Mouse (Mus musculus) CH12.LX (cell line): Measurements from ENCODE around the gene Rassf2. TPM values are rescaled to one million over a fixed set of nuclear protein-coding genes. Genes with fewer than 3 reads are reported as not detected.

Source experiments
- DNase-seq: peaks from one replicate; pipeline ENCODE4 v3.0.0-alpha.2; 2013; ENCODE audit errors: extremely low read depth
- H3K27ac ChIP-seq: 2 replicates; pipeline ENCODE4 v1.5.1; 2012; ENCODE audit warnings: low read depth, mild to moderate bottlenecking, control low read depth, moderate library complexity; ENCODE audit not compliant: insufficient read depth
- H3K27me3 ChIP-seq: replicated peaks from 2 replicates; pipeline ENCODE3; 2012; ENCODE audit warnings: inconsistent platforms
- H3K36me3 ChIP-seq, 2 experiments: replicated peaks in 1 of 2; 2 replicates each; pipeline versions ENCODE3 to v1.6.1; 2012; ENCODE audit warnings: inconsistent platforms in 1 of 2, low read length in 1 of 2, mild to moderate bottlenecking in 1 of 2, mixed read lengths in 1 of 2, moderate library complexity in 1 of 2; ENCODE audit not compliant: control insufficient read depth in 1 of 2, insufficient read depth in 1 of 2
- H3K4me1 ChIP-seq, 2 experiments: 2 replicates each; pipeline ENCODE4 v1.6.1; 2012; ENCODE audit warnings: inconsistent platforms in 1 of 2, moderate library complexity in 1 of 2; ENCODE audit not compliant: insufficient read depth in 2 of 2, control insufficient read depth in 1 of 2
- H3K4me2 ChIP-seq: 2 replicates; pipeline ENCODE4 v1.6.1; 2012; ENCODE audit warnings: low read depth, mild to moderate bottlenecking, control low read depth; ENCODE audit not compliant: poor library complexity, insufficient read depth, severe bottlenecking
- H3K4me3 ChIP-seq, 3 experiments: fragments of 150-350 bp in 1 of 3; sonication (generic) in 1 of 3; replicated peaks in 1 of 3; 2 replicates each; pipeline versions ENCODE3 to v1.5.1; 2011 to 2012; ENCODE audit warnings: low read depth in 2 of 3, low read length in 2 of 3, mild to moderate bottlenecking in 2 of 3, moderate library complexity in 2 of 3, control low read depth in 1 of 3, improper control_type of control experiment in 1 of 3, inconsistent platforms in 1 of 3, mixed read lengths in 1 of 3; ENCODE audit not compliant: poor library complexity in 1 of 3
- H3K79me2 ChIP-seq: replicated peaks from 2 replicates; pipeline ENCODE4 v1.6.1; 2012; ENCODE audit warnings: mild to moderate bottlenecking, moderate library complexity; ENCODE audit not compliant: control insufficient read depth, poor library complexity, insufficient read depth, severe bottlenecking; ENCODE audit errors: extremely low read depth
- H3K9ac ChIP-seq: 2 replicates; pipeline ENCODE4 v1.6.1; 2012; ENCODE audit warnings: low read depth, mild to moderate bottlenecking, control low read depth, moderate library complexity; ENCODE audit not compliant: insufficient read depth
- H3K9me3 ChIP-seq: replicated peaks from 2 replicates; pipeline ENCODE3; 2012; ENCODE audit warnings: low read length, inconsistent platforms, mixed read lengths
- BHLHE40 ChIP-seq: IDR thresholded peaks from 2 replicates; pipeline ENCODE4 v1.6.1; 2011; ENCODE audit warnings: mild to moderate bottlenecking, low read depth, low read length, improper control_type of control experiment
- CHD2 ChIP-seq: IDR thresholded peaks from 2 replicates; pipeline ENCODE4 v1.6.1; 2011; ENCODE audit warnings: low read length, improper control_type of control experiment
- CTCF ChIP-seq, 2 experiments: IDR thresholded peaks in 1 of 2; conservative IDR thresholded peaks in 1 of 2; 2 replicates each; pipeline ENCODE4 v1.5.1; 2011 to 2012; ENCODE audit warnings: low read depth in 2 of 2, low read length in 2 of 2, improper control_type of control experiment in 1 of 2, inconsistent platforms in 1 of 2, mild to moderate bottlenecking in 1 of 2, moderate library complexity in 1 of 2
- E2F4 ChIP-seq: IDR thresholded peaks from 2 replicates; pipeline ENCODE4 v1.6.1; 2011; ENCODE audit warnings: low read depth, low read length, improper control_type of control experiment; ENCODE audit not compliant: insufficient replicate concordance
- ELF1 ChIP-seq: IDR thresholded peaks from 2 replicates; pipeline ENCODE4 v1.6.1; 2014; ENCODE audit warnings: low read depth, mild to moderate bottlenecking, inconsistent platforms, low read length, improper control_type of control experiment
- HCFC1 ChIP-seq: IDR thresholded peaks from 2 replicates; pipeline ENCODE4 v1.6.1; 2012; ENCODE audit warnings: low read depth, mild to moderate bottlenecking, inconsistent platforms, low read length, improper control_type of control experiment
- IRF4 ChIP-seq: IDR thresholded peaks from 2 replicates; pipeline ENCODE4 v1.6.1; 2014; ENCODE audit warnings: low read depth, mild to moderate bottlenecking, inconsistent platforms, low read length, improper control_type of control experiment
- JUND ChIP-seq: conservative IDR thresholded peaks from 2 replicates; pipeline ENCODE4 v1.6.1; 2011; ENCODE audit warnings: low read depth, low read length, improper control_type of control experiment
- MYC ChIP-seq: IDR thresholded peaks from 2 replicates; pipeline ENCODE4 v1.6.1; 2011; ENCODE audit warnings: low read depth, mild to moderate bottlenecking, improper control_type of control experiment, low read length
- NELFE ChIP-seq: IDR thresholded peaks from 2 replicates; pipeline ENCODE4 v1.6.1; 2011; ENCODE audit warnings: low read depth, low read length, improper control_type of control experiment
- POLR2A ChIP-seq: IDR thresholded peaks from 2 replicates; pipeline ENCODE4 v1.6.1; 2011; ENCODE audit warnings: low read depth, mild to moderate bottlenecking, improper control_type of control experiment, low read length
- RAD21 ChIP-seq: IDR thresholded peaks from 2 replicates; pipeline ENCODE4 v1.6.1; 2011; ENCODE audit warnings: low read depth, mild to moderate bottlenecking, low read length, improper control_type of control experiment, moderate library complexity
- RCOR1 ChIP-seq: conservative IDR thresholded peaks from 2 replicates; pipeline ENCODE4 v1.6.1; 2012; ENCODE audit warnings: low read depth, mild to moderate bottlenecking, inconsistent platforms, low read length, improper control_type of control experiment
- SIN3A ChIP-seq: IDR thresholded peaks from 2 replicates; pipeline ENCODE4 v1.6.1; 2012; ENCODE audit warnings: low read length, improper control_type of control experiment, inconsistent platforms
- SMC3 ChIP-seq: IDR thresholded peaks from 2 replicates; pipeline ENCODE4 v1.6.1; 2011; ENCODE audit warnings: low read depth, low read length, improper control_type of control experiment
- USF1 ChIP-seq: IDR thresholded peaks from 2 replicates; pipeline ENCODE4 v1.6.1; 2014; ENCODE audit warnings: low read depth, mild to moderate bottlenecking, inconsistent platforms, low read length, improper control_type of control experiment
- USF2 ChIP-seq: conservative IDR thresholded peaks from 2 replicates; pipeline ENCODE4 v1.6.1; 2011; ENCODE audit warnings: low read depth, low read length, improper control_type of control experiment
- ZC3H11A ChIP-seq: IDR thresholded peaks from 2 replicates; pipeline ENCODE4 v1.6.1; 2012; ENCODE audit warnings: low read depth, mild to moderate bottlenecking, inconsistent platforms, low read length, improper control_type of control experiment
- ZKSCAN1 ChIP-seq: IDR thresholded peaks from 2 replicates; pipeline ENCODE4 v1.6.1; 2012; ENCODE audit warnings: low read depth, inconsistent platforms, low read length, improper control_type of control experiment, borderline replicate concordance
- ZMIZ1 ChIP-seq: IDR thresholded peaks from 2 replicates; pipeline ENCODE4 v1.6.1; 2012; ENCODE audit warnings: low read depth, mild to moderate bottlenecking, inconsistent platforms, low read length, improper control_type of control experiment
- ZNF384 ChIP-seq: IDR thresholded peaks from 2 replicates; pipeline ENCODE4 v1.6.1; 2012; ENCODE audit warnings: low read depth, low read length, improper control_type of control experiment, inconsistent platforms
- dilution Hi-C: fragments of 300-500 bp; cut with MboI; formaldehyde crosslinking; loops from 2 replicates; pipeline ENCODE4 v1.14.3; 2020; ENCODE audit warnings: low sequenced_read_pairs; ENCODE audit not compliant: extremely low pct_unique_long_range_greater_than_20kb, extremely low pct_ligation_motif_present
- in situ Hi-C: fragments of 300-500 bp; cut with MboI; formaldehyde crosslinking; loops from 3 replicates; pipeline ENCODE4 v1.14.3; 2019; ENCODE audit warnings: low sequenced_read_pairs, low pct_ligation_motif_present, low pct_unique_long_range_greater_than_20kb, mixed read lengths
- polyA plus RNA-seq: library from polyadenylated mRNA; unstranded; fragments of >175 nt; gene quantifications from 2 replicates; pipeline ENCODE4 v1.2.1, GENCODE M21; 2012; ENCODE audit warnings: low read depth; ENCODE audit not compliant: insufficient read length
- total RNA-seq, 2 experiments: library from RNA; depleted of rRNA; stranded (reverse); fragments of 300-350 nt in 1 of 2; fragments of >200 nt in 1 of 2; gene quantifications; 2 replicates each; pipeline ENCODE4 v1.2.3; 2012 to 2014

The Rassf2 gene
- total and polyA plus RNA-seq, 3 experiments = 33.8 to 61.5 (median 45.3) TPM

GRCm38 (mm10) chr2:131987950-131988349 is 42.1 kb downstream of the Rassf2 start:
- Histone ChIP-seq H3K27ac (no peak overlapping the region), H3K79me2 (no peaks in the 10 kb centered on the region), H3K9ac (no peak overlapping the region), H3K4me1 (peaks cover 0 to 50% of the 10 kb centered on the region in 2 experiments; a peak in 3 of 4 replicates), H3K4me3 (no peak overlapping the region), H3K9me3 (no peaks in the 10 kb centered on the region), H3K4me2 (no peak overlapping the region)
- no peak for DNase-seq
- in situ Hi-C loops (loop anchor here (10.0 kb wide), 1 partner anchor 257 kb away; the partner anchor contains the start of gene Tmem230), dilution Hi-C loops (no loop called here)
- peak; percentile 65 for TF ChIP-seq SMC3
- TF ChIP-seq RAD21 = peak; percentile 58
- TF ChIP-seq CTCF (conservative IDR thresholded peaks at IDR 0.05 in 1 of 2, IDR thresholded peaks at IDR 0.05 in 1 of 2; ENCODE audit: low read depth in 2 of 2, low read length in 2 of 2) = peak; percentile 26 to 66; a peak in 3 of 4 replicates
- no peak for TF ChIP-seq E2F4
- no peak for TF ChIP-seq BHLHE40
- TF ChIP-seq, all 38 proteins: peak for 3
- Histone ChIP-seq H3K27me3 (no peaks in the 10 kb centered on the region), H3K36me3 (peaks cover 5 to 26% of the 10 kb centered on the region in 2 experiments)

- peak; percentile 81 for DNase-seq
- in situ Hi-C loops = loop anchor here (5.0 to 10.0 kb wide), 2 partner anchors 150 to 262 kb away; partner anchors contain the start of gene Tmem230
- H3K4me3 ChIP-seq = no peak overlapping the region
Observed at GRCm38 (mm10) chr2:131982546-131983196, 47.4 kb downstream of the Rassf2 start.

More at GRCm38 (mm10) chr2:131982546-131983196, 47.4 kb downstream of the Rassf2 start:
- Histone ChIP-seq H3K9ac (no peak overlapping the region), H3K27me3 (no peaks in the 10 kb centered on the region), H3K9me3 (peaks cover 7% of the 10 kb centered on the region), H3K27ac (no peak overlapping the region), H3K4me2 (no peak overlapping the region), H3K79me2 (no peaks in the 10 kb centered on the region), H3K4me1 (peaks cover 2 to 34% of the 10 kb centered on the region in 2 experiments), H3K36me3 (no peaks in the 10 kb centered on the region)
- dilution Hi-C loops = no loop called here
- TF ChIP-seq ZKSCAN1 = no peak
- peak; percentile 93 for TF ChIP-seq ZC3H11A
- no peak for TF ChIP-seq ZMIZ1
- no peak for TF ChIP-seq RCOR1
- TF ChIP-seq MYC = peak; percentile 58; the same call in 1 of the 2 replicates
- TF ChIP-seq E2F4 = no peak
- no peak for TF ChIP-seq USF1
- no peak for TF ChIP-seq ELF1
- TF ChIP-seq IRF4 = peak; percentile 56; the same call in 1 of the 2 replicates
- peak; percentile 58 for TF ChIP-seq SIN3A
- no peak for TF ChIP-seq ZNF384
- no peak for TF ChIP-seq HCFC1
- TF ChIP-seq POLR2A = no peak
- TF ChIP-seq NELFE = peak; percentile 23; the same call in 1 of the 2 replicates
- TF ChIP-seq JUND = no peak
- no peak for TF ChIP-seq CHD2
- TF ChIP-seq USF2 = no peak
- TF ChIP-seq SMC3 = peak; percentile 99
- peak; percentile 99 for TF ChIP-seq RAD21
- peak; percentile 64 to 98 for TF ChIP-seq CTCF (conservative IDR thresholded peaks at IDR 0.05 in 1 of 2, IDR thresholded peaks at IDR 0.05 in 1 of 2; ENCODE audit: low read depth in 2 of 2, low read length in 2 of 2)
